Mouse (Mus musculus) lung, postnatal 0 days (tissue): ENCODE data around the gene Hivep2. TPM values are rescaled to one million over a fixed set of nuclear protein-coding genes. Genes with fewer than 3 reads are reported as not detected.

Experiments
- ATAC-seq: fragments of 200-750 bp; cut with Nextera tagmentation; 2 replicates; pipeline ENCODE4 v1.8.0; 2017; ENCODE audit warnings: moderate library complexity
- DNase-seq: peaks from one replicate; pipeline ENCODE4 v3.0.0-alpha.2; 2016; ENCODE audit warnings: low spot score
- H3K27ac ChIP-seq: fragments of 300-500 bp; sonication (generic); 2 replicates; pipeline ENCODE4 v1.5.1; 2014; ENCODE audit warnings: antibody characterized with exemption, mild to moderate bottlenecking, low read length, mixed read lengths
- H3K27me3 ChIP-seq: fragments of 300-500 bp; sonication (generic); replicated peaks from 2 replicates; pipeline ENCODE4 v1.6.1; 2014; ENCODE audit warnings: low read length, mixed read lengths; ENCODE audit not compliant: insufficient read depth
- H3K36me3 ChIP-seq: fragments of 300-500 bp; sonication (generic); 2 replicates; pipeline ENCODE4 v1.6.1; 2014; ENCODE audit warnings: low read length, mixed read lengths; ENCODE audit not compliant: insufficient read depth
- H3K4me1 ChIP-seq: fragments of 300-500 bp; sonication (generic); 2 replicates; pipeline ENCODE4 v1.6.1; 2014; ENCODE audit warnings: antibody characterized with exemption, low read depth, low read length, mixed read lengths; ENCODE audit not compliant: insufficient read depth
- H3K4me2 ChIP-seq: fragments of 300-500 bp; sonication (generic); replicated peaks from 2 replicates; pipeline ENCODE4 v1.6.1; 2014; ENCODE audit warnings: low read depth, mild to moderate bottlenecking, low read length, moderate library complexity, mixed read lengths
- H3K4me3 ChIP-seq: fragments of 300-500 bp; sonication (generic); 2 replicates; pipeline ENCODE4 v1.5.1; 2014; ENCODE audit warnings: low read depth, low read length
- H3K9ac ChIP-seq: fragments of 300-500 bp; sonication (generic); replicated peaks from 2 replicates; pipeline ENCODE4 v1.6.1; 2014; ENCODE audit warnings: low read depth, mild to moderate bottlenecking
- H3K9me3 ChIP-seq: fragments of 300-500 bp; sonication (generic); 2 replicates; pipeline ENCODE4 v1.6.1; 2016; ENCODE audit warnings: low read length, mixed read lengths
- CTCF ChIP-seq: IDR thresholded peaks from 2 replicates; pipeline ENCODE4 v1.5.1; 2016; ENCODE audit warnings: antibody characterized with exemption, mild to moderate bottlenecking
- EP300 ChIP-seq: IDR thresholded peaks from 2 replicates; pipeline ENCODE4 v1.6.1; 2016; ENCODE audit warnings: antibody characterized with exemption, mild to moderate bottlenecking, control low read depth
- WGBS: fragments of 180-500 bp; shearing (Covaris S2); extraction: QIAGEN DNeasy Blood & Tissue Kit; methylation state at CpG from one replicate; pipeline ENCODE4 v1.1.7; 2014; 5-methylcytosine and 5-hydroxymethylcytosine counted together
- polyA plus RNA-seq: library from polyadenylated mRNA; unstranded; fragments of >200 nt; fragmentation: Nextera tagmentation; extraction: Ambion mirVana; gene quantifications from 2 replicates; pipeline ENCODE4 v1.2.1, GENCODE M21; 2015

Hivep2 gene
- polyA plus RNA-seq, 1 experiment from 2014 or later = 4.5 TPM

- 70% methylated on average over 4 of the region's 4 CpGs for WGBS
- H3K4me1 ChIP-seq = no peaks in the 10 kb centered on the region; the same call in 1 of the 2 replicates
- no peak overlapping the region for H3K9ac ChIP-seq
- H3K9me3 ChIP-seq = no peaks in the 10 kb centered on the region
- ATAC-seq (no peak), DNase-seq (no peak)
- H3K27me3 ChIP-seq = no peaks in the 10 kb centered on the region
- H3K4me2 ChIP-seq = no peak overlapping the region
- H3K4me3 ChIP-seq = no peak overlapping the region
- no peak overlapping the region for H3K27ac ChIP-seq
- no peak for TF ChIP-seq EP300
- TF ChIP-seq CTCF = no peak
- H3K36me3 ChIP-seq = no peaks in the 10 kb centered on the region
Measured at GRCm38 (mm10) chr10:14067802-14068201, 101.9 kb downstream of the Hivep2 start.

GRCm38 (mm10) chr10:14070498-14071079 lies 104.7 kb downstream of the Hivep2 start:
- Histone ChIP-seq H3K9me3 (no peaks in the 10 kb centered on the region), H3K4me1 (no peaks in the 10 kb centered on the region), H3K9ac (no peak overlapping the region), H3K4me2 (no peak overlapping the region), H3K27me3 (no peaks in the 10 kb centered on the region), H3K36me3 (no peaks in the 10 kb centered on the region), H3K4me3 (no peak overlapping the region), H3K27ac (no peak overlapping the region)
- 67% methylated on average over 5 of the region's 5 CpGs for WGBS
- no peak for ATAC-seq
- TF ChIP-seq EP300 (no peak), CTCF (no peak)
- DNase-seq = no peak

- Histone ChIP-seq H3K4me3 (no peak overlapping the region), H3K36me3 (no peaks in the 10 kb centered on the region), H3K27ac (no peak overlapping the region), H3K4me2 (no peak overlapping the region), H3K27me3 (no peaks in the 10 kb centered on the region), H3K4me1 (no peaks in the 10 kb centered on the region), H3K9ac (no peak overlapping the region), H3K9me3 (no peaks in the 10 kb centered on the region)
- TF ChIP-seq CTCF (no peak), EP300 (no peak)
- no peak for ATAC-seq
- WGBS = 88% methylated on average over 3 of the region's 3 CpGs
- DNase-seq = no peak
Measured at GRCm38 (mm10) chr10:14072504-14072903, 106.6 kb downstream of the Hivep2 start.

- no peaks in the 10 kb centered on the region for H3K9me3 ChIP-seq
Measured at GRCm38 (mm10) chr10:14075767-14076166, 109.9 kb downstream of the Hivep2 start.

GRCm38 (mm10) chr10:14076880-14077279 lies 111.0 kb downstream of the Hivep2 start:
- no peak overlapping the region for H3K27ac ChIP-seq
- no peak overlapping the region for H3K4me2 ChIP-seq
- no peak for ATAC-seq
- H3K9ac ChIP-seq = no peak overlapping the region
- no peaks in the 10 kb centered on the region for H3K27me3 ChIP-seq
- no peaks in the 10 kb centered on the region for H3K9me3 ChIP-seq
- H3K4me3 ChIP-seq = no peak overlapping the region
- no peak for DNase-seq
- H3K4me1 ChIP-seq = no peaks in the 10 kb centered on the region
- no peaks in the 10 kb centered on the region for H3K36me3 ChIP-seq
- TF ChIP-seq EP300 (no peak), CTCF (no peak)
- 80% methylated on average over 9 of the region's 9 CpGs for WGBS

More at GRCm38 (mm10) chr10:14075767-14076166, 109.9 kb downstream of the Hivep2 start:
- Histone ChIP-seq H3K4me3 (no peak overlapping the region), H3K9ac (no peak overlapping the region), H3K27ac (no peak overlapping the region), H3K4me2 (no peak overlapping the region), H3K27me3 (no peaks in the 10 kb centered on the region), H3K4me1 (no peaks in the 10 kb centered on the region), H3K36me3 (no peaks in the 10 kb centered on the region)
- TF ChIP-seq CTCF (no peak), EP300 (no peak)
- WGBS = 62% methylated on average over 5 of the region's 5 CpGs
- ATAC-seq = peak; percentile 38; the same call in 1 of the 2 replicates
- DNase-seq = no peak

GRCm38 (mm10) chr10:14080830-14081229 lies 115.0 kb downstream of the Hivep2 start:
- WGBS = 58% methylated on average over 6 of the region's 6 CpGs
- ATAC-seq (peak; percentile 25; the same call in 1 of the 2 replicates), DNase-seq (no peak)
- Histone ChIP-seq H3K9ac (no peak overlapping the region), H3K27me3 (no peaks in the 10 kb centered on the region), H3K36me3 (no peaks in the 10 kb centered on the region), H3K4me3 (no peak overlapping the region), H3K4me1 (peaks cover 5% of the 10 kb centered on the region; the same call in 1 of the 2 replicates), H3K4me2 (no peak overlapping the region), H3K27ac (no peak overlapping the region), H3K9me3 (no peaks in the 10 kb centered on the region)
- TF ChIP-seq CTCF = no peak
